Mouse (Mus musculus) kidney, adult 9 months (tissue): ENCODE measurements around the gene Bsn.

Experiments
- DNase-seq: peaks from one replicate; pipeline ENCODE4 v3.0.0; 2022

Gene Bsn

DNA sequence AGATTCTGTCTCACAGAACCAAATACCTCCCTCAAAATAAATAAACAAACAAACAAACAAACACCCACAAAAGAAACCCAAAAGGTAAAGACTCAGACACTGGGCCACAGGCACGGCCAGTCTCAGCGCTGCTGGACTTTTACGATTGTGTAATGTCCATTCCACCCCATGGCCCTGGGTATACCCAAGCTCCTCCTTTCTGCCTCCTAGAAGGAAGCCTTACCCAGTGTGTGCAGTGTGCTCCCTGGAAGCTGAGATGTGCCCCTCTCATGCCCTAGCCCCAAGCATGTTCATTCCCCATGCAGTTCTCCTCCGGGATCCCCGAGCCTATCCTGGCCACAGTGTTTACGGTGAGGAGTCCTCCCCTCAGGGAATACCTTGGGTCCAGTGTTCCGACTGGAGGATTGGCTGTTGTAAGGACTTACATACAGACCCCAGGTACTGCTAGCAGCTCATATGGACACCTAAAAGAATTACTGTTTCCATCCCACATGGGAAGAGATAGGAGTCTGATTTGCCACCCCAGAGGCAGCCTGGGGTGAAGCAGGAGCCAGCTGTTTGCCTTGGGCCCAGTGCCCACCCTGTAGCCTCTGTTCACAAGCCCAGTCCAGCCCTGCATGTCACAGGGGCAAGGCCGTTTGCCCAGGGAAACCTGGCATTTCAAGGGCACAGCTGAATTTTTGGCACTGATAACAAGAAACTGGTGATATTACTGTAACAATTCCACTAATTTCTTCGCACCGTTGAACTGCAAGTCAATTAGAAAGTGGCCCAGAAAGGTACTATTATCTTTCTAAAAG, 68.8 kb downstream of the Bsn start:
- DNase-seq = no peak

DNA sequence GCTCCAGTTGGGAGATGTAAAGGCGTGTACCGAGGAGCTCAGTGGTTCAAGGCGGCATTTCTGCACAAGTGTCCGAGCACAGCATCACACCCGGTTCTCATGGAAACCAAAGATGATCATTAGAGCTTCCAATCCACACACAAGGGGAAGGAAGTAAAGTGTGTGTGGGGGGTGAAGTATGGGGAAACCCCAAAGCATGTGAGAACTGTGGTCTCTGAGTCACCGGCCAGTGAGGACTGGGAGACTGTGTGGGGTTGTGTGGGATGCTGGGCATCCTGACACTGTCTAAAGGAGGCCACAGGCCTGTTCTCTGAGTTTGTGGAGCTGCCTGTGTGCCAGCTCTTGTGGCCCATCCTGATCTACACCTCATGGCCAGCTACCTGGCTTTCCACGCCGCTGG, 69.5 kb downstream of the Bsn start:
- DNase-seq = no peak

DNA sequence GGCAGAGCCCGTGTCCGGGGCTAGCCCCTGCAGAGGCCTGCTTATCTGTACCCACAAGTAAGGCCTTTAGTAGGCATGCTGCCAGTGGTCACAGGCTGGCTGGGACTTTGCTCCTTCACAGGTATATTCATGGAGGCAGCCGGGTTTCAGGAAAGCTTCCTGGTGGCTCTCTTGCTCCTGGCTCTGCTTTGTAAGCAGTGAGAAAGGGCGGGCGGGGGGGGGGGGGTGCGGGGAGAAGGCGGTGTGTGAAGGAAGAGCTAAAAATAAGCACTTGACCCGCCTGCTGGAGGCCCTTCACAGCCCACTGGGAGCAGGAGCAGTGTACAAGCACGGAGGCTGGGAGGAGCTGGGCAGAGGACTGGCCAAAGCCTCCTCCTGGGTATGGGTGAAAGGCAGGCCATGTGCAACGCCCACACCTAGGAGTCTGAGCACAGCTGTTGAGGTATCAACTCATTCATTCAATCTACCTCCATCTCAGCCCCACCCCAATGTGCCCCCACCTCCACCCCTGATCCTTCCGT, 70.2 kb downstream of the Bsn start:
- DNase-seq = peak; percentile 83

DNA sequence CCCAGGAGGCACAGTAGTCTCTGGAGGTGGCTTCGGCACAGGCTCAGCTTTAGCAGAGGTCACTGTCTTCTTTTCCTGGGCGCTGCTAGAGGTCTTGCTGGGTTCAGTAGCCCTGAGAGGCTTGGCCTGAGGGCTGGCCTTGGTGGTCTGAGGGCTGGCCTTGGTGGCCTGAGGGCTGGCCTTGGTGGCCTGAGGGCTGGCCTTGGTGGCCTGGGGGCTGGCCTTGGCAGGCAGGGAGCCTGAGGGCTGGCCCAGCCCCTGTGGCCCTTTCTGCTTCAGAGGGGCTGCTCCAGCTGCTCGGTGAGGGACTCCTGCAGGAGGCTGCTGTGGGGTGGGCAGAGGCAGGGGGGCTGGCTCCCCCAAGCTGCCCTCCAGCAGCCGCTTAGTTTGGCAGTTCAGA, 73.0 kb downstream of the Bsn start:
- no peak for DNase-seq

DNA sequence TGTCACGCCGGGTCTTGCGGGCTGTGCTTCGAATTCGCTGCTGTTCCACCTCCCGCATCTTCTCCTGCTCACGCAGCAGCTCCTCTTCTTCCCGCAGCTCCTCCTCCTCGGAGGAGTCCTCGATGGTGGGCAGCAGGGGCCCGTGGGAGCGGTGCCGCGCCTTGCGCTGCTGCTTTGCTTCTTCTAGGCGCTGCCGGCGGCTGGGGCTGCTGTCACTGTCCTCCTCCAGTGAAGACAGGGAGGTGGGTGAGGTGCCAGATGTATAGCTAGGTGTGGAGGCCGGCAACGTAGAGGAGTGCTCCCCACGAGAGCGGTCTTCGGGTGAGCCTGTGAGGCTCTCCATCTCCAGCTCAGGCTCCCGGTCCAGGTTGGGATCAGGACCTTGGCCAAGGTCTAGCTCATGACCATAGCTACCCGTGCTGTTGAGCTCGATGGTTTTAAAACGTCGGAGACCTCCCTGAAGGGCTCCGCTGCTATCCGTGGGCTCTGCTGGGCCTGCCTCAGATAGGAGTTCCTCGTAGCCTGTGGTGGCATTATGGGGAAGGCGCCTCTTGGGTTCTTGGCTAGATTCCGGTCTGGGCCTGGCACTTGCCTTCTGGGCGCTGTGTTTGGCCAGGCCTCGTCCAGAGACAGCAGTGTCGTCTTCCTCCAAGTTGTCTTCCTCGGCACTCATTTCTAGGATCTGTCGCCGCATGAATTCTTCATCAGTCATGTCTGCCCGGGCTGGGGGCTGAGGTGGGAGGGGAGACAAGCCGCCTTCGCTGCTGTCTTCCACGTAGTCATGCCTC, 74.7 kb downstream of the Bsn start:
- no peak for DNase-seq

DNA sequence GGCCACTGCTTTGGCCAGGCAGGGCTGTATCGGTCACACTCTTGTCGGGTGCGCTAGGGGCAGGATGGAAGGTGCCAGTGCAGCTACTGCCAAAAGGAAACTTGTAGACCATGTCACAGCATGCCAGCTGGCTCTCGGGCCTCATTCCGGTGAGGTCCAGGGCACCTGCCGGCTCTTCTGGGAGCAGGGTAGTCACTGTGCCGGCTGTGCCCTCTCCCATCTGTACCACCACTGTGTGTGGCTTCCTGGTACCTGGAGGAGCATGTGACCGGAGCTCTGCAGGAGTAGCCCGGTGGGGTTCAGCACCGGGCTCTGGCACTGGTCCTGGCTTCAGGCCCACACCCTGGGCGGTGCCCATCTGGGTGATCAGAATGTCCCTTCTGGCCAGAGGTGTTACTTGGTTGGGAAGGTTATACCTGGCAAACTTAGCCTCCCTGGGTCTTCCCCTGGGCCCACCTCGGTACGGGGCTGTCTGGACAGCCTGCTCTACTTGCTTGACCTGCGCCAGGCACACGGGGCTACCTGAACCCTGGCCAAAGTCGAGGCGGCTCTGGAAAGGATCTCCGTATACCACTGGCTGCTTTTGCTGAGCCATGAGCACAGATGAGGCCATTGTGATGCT, 77.4 kb downstream of the Bsn start:
- no peak for DNase-seq

DNA sequence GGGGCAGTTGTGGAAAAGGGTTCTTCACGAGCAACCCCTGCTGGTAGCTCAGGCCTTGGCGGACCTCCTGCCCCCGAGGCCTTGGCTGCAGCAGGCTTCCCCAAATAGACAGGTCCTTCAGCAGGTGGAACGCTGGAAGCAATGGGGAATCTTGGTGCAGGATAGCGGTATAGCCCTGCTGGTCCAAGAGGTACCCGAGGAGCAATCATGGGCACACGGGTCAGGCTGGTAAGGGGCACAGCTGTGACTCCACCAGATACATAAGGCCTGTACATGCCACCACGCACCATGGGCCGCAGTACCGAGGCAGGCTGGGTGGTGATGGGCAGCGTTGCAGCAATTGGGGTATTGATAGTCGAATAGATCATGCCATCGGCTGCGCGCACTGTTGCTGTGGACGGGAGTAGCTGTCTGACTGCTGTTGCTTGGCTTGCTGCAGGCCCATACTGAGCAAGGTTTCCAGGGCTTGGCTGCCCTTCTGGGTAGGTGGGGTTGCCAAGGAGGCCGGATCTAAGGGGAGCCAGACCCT, 78.5 kb downstream of the Bsn start:
- DNase-seq = no peak

GRCm38 (mm10) chr9:108111101-108111592, 79.0 kb downstream of the Bsn start:
- DNase-seq = no peak

DNA sequence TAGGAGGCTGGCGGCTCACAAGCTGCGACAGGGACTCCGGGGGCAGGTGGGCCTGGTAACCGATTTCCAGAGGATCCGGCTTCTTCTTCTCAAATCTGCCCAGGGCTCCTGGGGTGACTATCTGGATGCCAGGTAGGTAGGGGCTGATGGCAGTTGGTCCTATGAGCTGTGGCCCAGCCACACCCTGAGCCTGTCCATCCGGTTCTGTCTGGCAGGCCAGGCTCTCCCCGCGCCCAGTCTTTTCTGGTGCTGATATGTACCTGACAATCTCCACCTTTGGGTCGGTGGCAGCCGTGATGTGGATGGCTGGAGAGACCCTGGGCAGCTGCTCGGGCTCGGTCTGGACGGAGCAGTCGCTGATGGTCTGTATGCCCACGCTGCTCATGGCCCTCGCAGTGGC, 80.0 kb downstream of the Bsn start:
- DNase-seq = no peak

DNA sequence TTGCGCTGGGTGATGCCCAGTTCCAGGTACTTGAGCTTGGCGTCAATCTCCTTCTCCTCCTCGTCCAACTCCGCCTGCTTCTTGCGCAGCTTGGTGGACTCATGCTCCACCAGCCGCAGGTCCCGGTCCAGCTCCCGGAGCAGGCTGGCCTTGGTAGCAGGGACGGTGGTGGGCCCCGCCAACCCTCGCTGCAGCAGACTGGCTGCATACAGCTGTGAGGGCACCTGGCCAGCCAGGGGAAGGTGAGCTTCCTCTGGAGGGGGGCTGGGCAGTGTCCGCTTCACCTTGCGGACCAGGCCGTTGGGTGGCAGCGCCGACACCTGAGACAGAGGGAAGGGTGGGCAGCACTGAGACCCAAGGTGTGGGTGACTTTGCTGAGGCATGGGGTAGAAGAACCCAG, 82.3 kb downstream of the Bsn start:
- no peak for DNase-seq

DNA sequence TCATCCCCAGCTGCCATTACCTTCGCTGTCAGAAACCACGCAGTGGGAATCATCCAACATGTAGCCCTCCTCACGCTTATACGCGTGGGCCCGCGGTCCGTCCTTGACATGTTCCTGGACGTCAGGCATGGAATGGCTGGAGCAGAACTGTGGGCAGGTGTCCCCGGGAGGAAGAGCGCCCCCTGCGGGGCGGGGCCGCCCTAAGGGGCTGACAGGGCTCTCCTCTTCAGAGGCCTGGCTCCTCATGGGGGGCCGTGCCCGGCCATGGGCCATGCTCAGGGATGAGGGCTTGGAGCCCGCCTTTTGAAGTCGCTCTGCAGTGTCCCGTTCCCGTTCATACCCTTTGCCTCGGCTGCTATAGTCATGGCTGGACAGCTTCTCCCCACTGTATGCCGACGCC, 84.1 kb downstream of the Bsn start:
- no peak for DNase-seq

DNA sequence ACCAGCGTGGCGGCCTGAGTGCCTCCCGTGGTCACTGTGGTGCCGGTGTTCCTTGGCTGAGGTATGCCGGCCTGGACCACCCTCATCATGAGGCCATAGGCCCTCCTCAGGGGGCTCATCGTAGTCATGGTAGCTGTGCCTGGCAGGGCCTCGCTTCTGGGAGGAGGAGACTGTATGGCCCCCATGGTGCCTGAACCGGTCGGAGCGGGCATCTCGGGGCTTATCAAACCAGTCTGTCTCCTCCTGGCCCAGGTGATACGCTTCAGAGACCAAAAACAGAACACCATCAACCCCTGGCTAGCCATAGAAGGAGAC, 84.7 kb downstream of the Bsn start:
- no peak for DNase-seq

DNA sequence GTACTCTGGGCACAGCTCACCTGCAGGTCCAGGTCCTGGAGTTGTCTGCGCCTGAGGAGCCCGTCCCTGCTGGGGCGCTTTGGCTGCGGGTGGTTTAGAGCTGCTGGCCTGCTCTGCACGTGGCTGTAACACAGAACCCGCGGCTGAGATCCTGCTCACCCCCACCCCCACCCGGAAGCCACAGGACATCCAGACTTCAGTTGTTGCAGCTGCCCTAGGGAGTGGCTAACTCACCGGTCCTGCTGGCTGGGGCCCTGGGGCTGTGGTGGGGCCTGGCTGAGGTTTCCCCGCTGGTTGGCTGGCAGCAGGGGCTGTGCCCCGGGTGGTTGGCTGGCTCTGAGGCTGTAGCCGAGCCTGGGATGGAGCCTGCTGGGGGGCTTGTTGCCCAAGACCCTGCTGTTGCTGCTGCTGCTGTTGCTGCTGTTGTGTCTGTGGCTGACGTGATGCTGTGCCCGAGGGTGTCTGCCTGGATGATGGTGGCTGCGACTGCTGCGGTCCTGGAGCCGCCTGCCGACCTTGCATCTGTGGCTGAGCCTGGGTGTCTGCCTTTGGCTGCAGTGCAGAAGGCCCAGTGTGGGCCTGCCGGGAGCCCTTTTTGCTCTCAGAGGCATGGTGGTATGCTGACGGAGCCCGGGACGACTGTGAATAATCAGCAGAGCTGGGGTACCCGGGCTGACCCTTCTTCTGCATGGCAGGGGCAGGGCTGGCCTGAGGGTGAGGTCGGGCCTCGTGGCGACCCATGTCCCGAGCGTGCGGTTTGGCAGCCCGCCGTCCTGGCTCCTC, 85.2 kb downstream of the Bsn start:
- DNase-seq = no peak

GRCm38 (mm10) chr9:108099619-108100018, 90.6 kb downstream of the Bsn start:
- DNase-seq = no peak

DNA sequence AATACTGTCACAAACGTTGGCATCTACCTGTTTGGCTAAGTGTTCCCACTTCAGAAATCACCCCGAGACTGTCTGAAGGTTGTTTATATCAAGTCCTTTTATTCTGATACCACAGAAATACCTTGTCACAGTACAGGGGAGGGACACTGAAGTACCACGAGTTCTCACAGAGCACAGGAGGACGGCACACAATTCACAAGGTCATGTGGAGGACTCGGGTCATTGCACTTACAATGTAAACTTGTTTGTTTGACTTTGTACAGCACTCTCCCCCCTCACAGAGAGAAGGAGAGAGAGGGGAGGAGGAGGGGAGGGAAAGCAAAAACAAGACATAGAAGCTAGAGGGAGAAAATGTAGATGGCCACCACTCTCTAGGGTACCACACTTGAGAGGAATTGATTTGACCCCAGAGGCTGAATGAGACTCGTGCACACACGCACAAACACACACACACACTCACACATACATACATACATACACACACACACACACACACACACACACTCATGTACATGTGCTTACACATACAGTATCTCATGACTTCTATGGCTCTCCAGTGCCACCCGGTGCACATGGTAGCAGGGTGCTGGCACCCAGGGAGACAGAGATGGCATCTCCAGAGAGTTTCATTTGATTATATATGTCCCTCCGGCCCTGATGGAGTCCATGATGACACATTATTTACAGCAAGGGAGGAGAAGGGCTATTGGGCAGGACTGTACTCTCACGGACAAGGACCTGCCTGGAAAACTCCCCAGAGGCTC, 94.1 kb downstream of the Bsn start:
- DNase-seq = no peak

GRCm38 (mm10) chr9:108095518-108095917, 94.7 kb downstream of the Bsn start:
- DNase-seq = peak; percentile 80

DNA sequence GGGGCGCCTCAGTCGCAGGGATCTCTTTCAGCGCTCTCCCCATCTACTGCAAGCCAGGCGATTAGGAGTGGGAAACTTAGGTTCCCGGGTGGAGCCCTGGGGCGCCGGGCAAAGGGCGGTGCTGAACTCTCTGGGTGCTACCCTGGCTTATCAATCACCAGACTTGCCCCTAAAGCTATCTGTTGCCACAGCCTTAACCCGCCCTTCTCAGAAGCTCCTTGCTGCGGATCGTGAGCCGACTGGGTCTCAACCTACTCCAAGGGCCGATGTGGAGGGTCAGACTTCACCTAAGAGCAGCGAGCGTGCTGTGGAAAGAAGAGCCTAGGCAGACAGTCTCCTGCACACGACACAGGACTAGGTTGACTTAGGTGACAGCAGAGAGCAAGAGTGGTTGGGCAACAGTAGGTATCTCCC, 95.2 kb downstream of the Bsn start:
- DNase-seq = peak; percentile 59

- DNase-seq = peak; percentile 98
Measured at GRCm38 (mm10) chr9:108094184-108094941, 95.8 kb downstream of the Bsn start, which contains the start of gene Apeh. Apeh (minus strand) TSS chr9:108094606.

GRCm38 (mm10) chr9:108093586-108093985, 96.6 kb downstream of the Bsn start:
- no peak for DNase-seq

GRCm38 (mm10) chr9:108090611-108091120, 99.5 kb downstream of the Bsn start:
- DNase-seq = peak; percentile 90

DNA sequence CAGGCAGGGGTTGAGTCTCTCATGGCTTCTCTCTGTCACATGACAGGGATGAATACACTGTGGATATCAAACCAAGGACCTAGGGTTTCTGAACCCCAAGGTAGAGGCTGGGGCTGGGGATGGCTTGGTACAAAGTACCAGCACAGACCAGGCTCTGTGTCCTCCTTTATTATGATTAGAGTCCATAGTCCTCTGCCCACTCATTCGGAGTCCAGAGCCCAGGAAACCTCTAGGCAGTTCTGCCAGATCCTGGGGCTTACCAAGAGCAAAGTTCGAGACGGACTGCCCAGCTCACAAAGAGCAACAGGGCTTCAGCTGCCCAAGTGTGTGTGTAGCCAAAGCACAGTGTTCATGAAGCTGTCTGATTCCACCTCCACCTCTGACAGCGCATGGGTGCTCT, 104.9 kb downstream of the Bsn start:
- DNase-seq = peak; percentile 81
